Mouse (Mus musculus): Measurements from ENCODE around the gene Primpol. TPM values are rescaled to one million over a fixed set of nuclear protein-coding genes. Genes with fewer than 3 reads are reported as not detected.

Primpol gene
- total RNA-seq, 2 experiments from 2014 or later, result 4.3 to 8.7 TPM

DNA sequence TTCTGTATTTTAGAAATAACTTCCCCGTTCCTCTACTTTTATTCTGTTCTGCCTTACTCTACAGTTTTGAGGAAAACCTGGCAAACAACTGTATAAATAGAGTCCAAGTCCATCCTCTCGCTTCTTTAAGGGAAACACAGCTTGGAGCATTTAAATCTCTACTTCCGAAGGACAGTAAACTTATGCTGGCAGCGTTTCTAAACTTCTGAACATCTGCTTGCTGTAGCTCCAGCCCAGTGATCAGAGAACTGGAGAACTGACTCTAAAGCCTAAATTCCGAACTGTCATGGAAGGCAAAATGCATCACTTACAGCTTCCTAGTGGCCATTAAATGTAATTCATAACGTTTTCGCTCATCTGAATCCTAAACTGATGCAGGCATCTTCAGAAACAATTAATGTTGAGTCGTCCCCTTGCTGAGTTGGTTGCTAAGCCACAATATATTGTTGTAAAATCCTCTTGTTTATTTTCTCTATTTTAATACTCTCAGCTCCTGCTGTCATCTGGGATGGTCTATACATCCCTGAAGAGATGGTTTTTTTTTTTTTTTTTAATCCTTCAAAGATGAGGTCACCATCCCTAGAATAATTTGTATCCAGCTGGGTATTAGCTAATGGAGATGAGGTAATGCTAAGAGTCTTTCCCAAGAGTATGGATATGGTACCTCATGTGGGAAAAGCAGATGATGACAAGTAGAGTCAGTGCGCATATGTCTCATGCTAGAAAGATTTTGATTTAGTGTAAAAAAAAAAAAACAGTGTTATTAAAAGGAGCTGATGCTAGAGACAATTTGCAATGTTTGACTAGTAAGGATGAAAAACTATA, 5.6 kb upstream of the Primpol start:
- TF ChIP-seq CTCF (conservative IDR thresholded peaks at IDR 0.05), result peak; percentile 14; the same call in 1 of the 2 replicates
- no peak overlapping the region for H3K4me3 ChIP-seq
- no peak overlapping the region for H3K27ac ChIP-seq
- DNase-seq (ENCODE audit: low spot score in 2 of 2), result no peak

GRCm38 (mm10) chr8:46618639-46619320, 1.8 kb upstream of the Primpol start:
- H3K4me3 ChIP-seq, result peak overlapping the region; percentile 75

GRCm38 (mm10) chr8:46617690-46618620, 943 bp upstream of the Primpol start:
- no peak for TF ChIP-seq CTCF (conservative IDR thresholded peaks at IDR 0.05)
- H3K4me3 ChIP-seq, result peak overlapping the region; percentile 75
- DNase-seq (ENCODE audit: low spot score in 2 of 2), result no peak
- peak overlapping the region; percentile 82 for H3K27ac ChIP-seq

More at GRCm38 (mm10) chr8:46618639-46619320, 1.8 kb upstream of the Primpol start:
- H3K27ac ChIP-seq, result no peak overlapping the region
- DNase-seq (ENCODE audit: low spot score in 2 of 2), result no peak
- no peak for TF ChIP-seq CTCF (conservative IDR thresholded peaks at IDR 0.05)

GRCm38 (mm10) chr8:46615936-46616335, 1.1 kb downstream of the Primpol start:
- Histone ChIP-seq H3K27ac (no peak overlapping the region), H3K4me3 (no peak overlapping the region)
- no peak for TF ChIP-seq CTCF (conservative IDR thresholded peaks at IDR 0.05)
- DNase-seq (ENCODE audit: low spot score in 2 of 2), result no peak

- TF ChIP-seq CTCF (conservative IDR thresholded peaks at IDR 0.05), result no peak
- Histone ChIP-seq H3K27ac (0 out of 2 replicates have a peak overlapping the region, but pooled peaks have one; percentile 25), H3K4me3 (no peak overlapping the region)
- no peak for DNase-seq (ENCODE audit: low spot score in 2 of 2)
These were observed 3.6 kb downstream of the Primpol start for GRCm38 (mm10) chr8:46613377-46613776.

GRCm38 (mm10) chr8:46612913-46613312, 4.1 kb downstream of the Primpol start:
- no peak for TF ChIP-seq CTCF (conservative IDR thresholded peaks at IDR 0.05)
- Histone ChIP-seq H3K27ac (0 out of 2 replicates have a peak overlapping the region, but pooled peaks have one; percentile 25), H3K4me3 (no peak overlapping the region)
- no peak for DNase-seq (ENCODE audit: low spot score in 2 of 2)

GRCm38 (mm10) chr8:46611557-46611956, 5.5 kb downstream of the Primpol start:
- Histone ChIP-seq H3K27ac (no peak overlapping the region), H3K4me3 (no peak overlapping the region)
- no peak for TF ChIP-seq CTCF (conservative IDR thresholded peaks at IDR 0.05)
- no peak for DNase-seq (ENCODE audit: low spot score in 2 of 2)

GRCm38 (mm10) chr8:46606930-46607329, 10.1 kb downstream of the Primpol start:
- Histone ChIP-seq H3K27ac (no peak overlapping the region), H3K4me3 (no peak overlapping the region)
- no peak for DNase-seq (ENCODE audit: low spot score in 2 of 2)
- no peak for TF ChIP-seq CTCF (conservative IDR thresholded peaks at IDR 0.05)

GRCm38 (mm10) chr8:46603587-46603986, 13.4 kb downstream of the Primpol start:
- no peak for DNase-seq (ENCODE audit: low spot score in 2 of 2)
- Histone ChIP-seq H3K27ac (no peak overlapping the region), H3K4me3 (no peak overlapping the region)
- no peak for TF ChIP-seq CTCF (conservative IDR thresholded peaks at IDR 0.05)

DNA sequence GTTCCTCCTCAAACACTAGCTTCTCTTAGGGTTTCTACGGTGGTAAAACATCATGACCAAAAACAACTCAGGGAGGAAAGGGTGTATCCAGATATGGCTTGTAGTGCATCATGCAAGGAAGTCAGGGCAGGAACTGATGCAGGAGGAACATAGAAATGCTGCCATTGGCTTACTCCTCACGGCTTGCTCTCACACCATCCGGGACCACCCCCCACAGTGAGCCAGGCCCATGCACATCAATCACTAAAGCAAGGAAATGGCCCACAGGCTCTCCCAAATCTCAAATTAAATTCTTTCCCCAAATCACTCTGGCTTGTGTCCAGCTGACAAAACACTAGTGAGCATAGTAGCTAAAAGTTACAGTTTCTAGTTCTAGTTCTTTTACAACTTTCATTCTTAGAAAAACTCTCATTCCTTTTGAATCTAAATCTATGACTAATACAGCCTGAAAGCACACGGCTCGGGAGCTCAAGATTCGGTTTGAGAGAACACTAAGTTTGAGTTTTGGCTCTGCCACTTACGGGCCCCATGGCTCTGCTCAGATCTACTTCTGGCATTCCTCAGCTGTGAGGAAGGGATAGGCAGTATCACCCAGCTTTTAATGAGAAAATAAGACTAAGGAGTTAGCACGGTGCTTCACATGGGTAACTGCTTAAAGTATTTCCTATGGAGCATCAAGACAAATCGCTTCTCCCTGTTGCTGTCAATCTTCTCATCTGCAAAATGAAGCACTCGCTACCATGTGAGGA, 15.9 kb downstream of the Primpol start:
- Histone ChIP-seq H3K4me3 (no peak overlapping the region), H3K27ac (no peak overlapping the region)
- DNase-seq (ENCODE audit: low spot score in 2 of 2), result no peak
- TF ChIP-seq CTCF (conservative IDR thresholded peaks at IDR 0.05), result no peak

DNA sequence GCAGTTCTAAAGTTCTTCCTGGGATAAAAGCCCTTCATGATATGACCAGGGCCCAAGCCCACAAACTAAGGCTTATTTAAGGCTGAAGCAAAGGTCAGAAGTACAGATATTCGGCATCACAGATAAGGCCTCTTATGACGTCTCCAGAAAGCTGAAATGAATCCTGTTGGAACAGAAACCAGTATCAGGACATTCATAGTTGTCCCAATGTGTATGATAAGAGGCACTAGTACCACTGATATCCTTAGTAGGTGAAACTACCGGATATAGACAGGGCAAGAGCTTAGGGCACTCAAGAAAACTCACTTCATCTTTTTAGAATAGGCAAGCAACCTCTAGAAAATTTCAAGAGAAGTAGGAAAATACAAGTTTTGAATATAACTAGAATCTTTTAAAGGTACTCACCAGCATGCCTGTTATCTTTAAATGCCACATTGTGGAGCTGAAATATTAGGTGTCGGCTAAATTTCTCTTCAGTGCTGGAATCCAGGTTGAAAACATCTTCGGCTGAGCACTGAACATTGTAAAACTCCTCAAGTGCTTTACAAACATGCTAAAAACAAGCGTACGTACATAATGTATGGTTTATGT, 17.6 kb downstream of the Primpol start:
- no peak for TF ChIP-seq CTCF (conservative IDR thresholded peaks at IDR 0.05)
- Histone ChIP-seq H3K27ac (no peak overlapping the region), H3K4me3 (no peak overlapping the region)
- no peak for DNase-seq (ENCODE audit: low spot score in 2 of 2)

- Histone ChIP-seq H3K27ac (no peak overlapping the region), H3K4me3 (no peak overlapping the region)
- no peak for DNase-seq (ENCODE audit: low spot score in 2 of 2)
- TF ChIP-seq CTCF (conservative IDR thresholded peaks at IDR 0.05), result no peak
These were observed 18.3 kb downstream of the Primpol start for GRCm38 (mm10) chr8:46598753-46599152.
